Mouse (Mus musculus): ENCODE data around the gene Gm20479.

Gene Gm20479

GRCm38 (mm10) chr7:27366082-27366844, 9.0 kb upstream of the Gm20479 start:
- DNase-seq (ENCODE audit: low spot score), result no peak

DNA sequence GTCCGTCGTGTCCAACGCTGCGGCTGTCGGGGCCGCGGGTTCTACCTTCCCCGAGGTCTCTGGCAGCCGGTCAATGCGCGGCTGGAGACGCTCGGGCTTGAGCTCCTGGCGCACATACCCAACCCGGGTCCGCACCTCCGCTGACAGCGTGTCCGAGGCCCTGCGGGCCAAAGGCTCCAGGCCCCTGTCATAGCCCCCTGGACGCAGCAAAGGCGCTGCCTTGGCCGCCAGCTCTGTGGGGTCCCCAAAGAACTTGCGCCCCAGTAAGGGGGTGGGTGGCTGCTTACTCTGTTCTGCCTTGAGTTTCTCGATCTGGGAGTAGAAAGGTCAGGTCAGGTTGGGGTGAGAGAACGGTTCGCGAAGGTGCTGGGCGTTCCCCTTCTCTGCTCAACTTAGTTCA, 7.2 kb upstream of the Gm20479 start:
- DNase-seq (ENCODE audit: low spot score), result no peak

DNA sequence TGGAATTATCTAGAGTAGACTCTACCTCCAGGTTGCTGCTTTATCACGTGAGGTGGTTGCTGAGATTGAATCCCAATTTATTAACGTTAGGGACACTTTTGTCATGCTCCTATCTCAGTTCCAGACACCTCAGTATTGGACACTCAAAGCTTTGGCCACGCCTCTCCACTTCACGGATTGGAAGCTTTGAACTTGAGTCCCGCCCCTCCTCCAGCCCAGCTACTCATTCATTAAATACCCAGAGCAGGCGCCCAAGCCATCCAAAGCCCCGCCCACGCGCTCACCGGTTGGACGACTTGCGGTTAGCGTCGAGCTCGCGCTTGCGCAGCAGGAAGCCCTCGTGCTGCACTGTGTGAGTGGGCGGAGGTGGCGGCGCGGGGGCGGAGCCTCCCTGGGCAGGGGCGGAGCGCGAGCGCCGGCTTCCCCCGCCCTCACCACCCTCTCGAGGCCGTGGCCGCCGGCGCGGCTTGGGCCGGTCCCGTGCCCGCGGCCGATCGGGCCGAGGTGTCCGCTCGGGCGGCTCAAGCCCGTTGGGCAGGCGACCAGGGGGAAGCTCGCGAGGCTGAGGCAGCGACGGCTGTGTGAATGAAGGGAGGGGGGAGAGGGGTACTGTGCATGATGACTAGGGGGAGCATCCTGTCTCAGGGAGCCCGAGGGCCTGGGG, 4.2 kb upstream of the Gm20479 start:
- peak; percentile 98 for DNase-seq (ENCODE audit: low spot score)

DNA sequence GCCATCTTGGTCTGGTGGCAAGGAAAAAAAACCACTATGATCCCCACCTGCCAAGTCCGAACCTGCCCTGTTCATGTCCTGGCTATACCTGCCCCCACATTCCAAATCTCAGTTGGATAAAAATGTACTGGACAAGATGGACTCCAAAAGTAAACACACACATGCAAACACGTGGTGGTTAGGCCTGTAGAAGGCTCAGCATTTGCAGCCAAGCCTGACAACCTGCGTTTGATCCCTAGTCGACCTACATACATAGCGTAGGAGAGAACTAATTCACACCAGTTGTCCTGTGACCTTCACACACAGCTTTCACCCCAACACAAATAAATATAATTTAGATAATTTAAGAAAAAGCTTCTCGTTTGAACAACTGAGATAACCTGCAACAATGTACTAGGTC, 3.5 kb upstream of the Gm20479 start:
- DNase-seq (ENCODE audit: low spot score), result no peak

GRCm38 (mm10) chr7:27359706-27360358, 2.6 kb upstream of the Gm20479 start:
- DNase-seq (ENCODE audit: low spot score), result no peak

- DNase-seq (ENCODE audit: low spot score), result no peak
These were observed 1.9 kb upstream of the Gm20479 start for GRCm38 (mm10) chr7:27359162-27359561.

- no peak for DNase-seq (ENCODE audit: low spot score)
These were observed 368 bp upstream of the Gm20479 start for GRCm38 (mm10) chr7:27357595-27357978.

DNA sequence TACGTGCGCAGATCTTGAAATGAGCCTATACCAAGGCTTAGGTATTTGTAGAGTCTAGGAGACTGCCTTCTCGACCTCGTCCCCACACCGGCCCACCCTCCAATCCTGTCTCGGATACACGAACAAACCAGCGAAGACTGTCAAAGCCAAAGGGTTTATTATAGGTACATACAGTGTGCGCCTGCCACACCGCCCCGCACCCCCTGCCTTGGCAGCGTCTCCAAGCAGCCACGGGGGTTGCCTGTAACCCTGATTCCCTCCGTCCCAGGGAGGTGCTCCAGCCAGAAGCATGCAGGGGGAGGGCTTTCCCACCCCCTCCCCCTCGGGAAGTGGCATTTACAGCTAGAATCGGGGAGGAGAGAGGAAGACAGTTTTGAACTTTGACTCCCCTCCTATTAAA, 971 bp downstream of the Gm20479 start:
- DNase-seq (ENCODE audit: low spot score), result no peak

DNA sequence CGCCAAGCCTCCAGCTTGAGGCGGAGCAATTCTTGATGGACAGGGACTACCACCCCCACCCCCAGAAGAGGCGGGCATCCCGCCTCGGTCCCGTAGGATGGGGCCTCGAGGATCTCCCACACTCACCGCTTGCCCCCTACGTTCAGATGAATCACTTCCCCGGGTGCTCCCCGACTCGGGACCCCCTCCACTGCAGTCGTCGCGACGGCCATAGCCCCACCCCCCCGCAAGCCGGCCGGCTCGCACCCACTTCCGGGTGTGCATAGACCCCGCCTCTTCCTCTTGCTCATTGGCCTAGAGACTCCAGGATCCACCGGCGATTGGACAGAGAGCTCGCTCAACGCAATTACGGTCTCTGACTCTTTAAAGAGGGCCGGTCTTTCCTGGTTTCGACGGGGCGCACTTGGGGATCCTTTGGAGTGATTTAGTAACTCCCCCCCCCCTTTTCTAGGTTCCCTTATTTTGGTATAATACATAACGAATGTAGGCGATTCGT, 1.4 kb downstream of the Gm20479 start, which contains the start of gene Shkbp1:
TSS of gene Shkbp1 (minus strand) at position 275 of the 496 bp plus-strand sequence.
- DNase-seq (ENCODE audit: low spot score), result no peak

DNA sequence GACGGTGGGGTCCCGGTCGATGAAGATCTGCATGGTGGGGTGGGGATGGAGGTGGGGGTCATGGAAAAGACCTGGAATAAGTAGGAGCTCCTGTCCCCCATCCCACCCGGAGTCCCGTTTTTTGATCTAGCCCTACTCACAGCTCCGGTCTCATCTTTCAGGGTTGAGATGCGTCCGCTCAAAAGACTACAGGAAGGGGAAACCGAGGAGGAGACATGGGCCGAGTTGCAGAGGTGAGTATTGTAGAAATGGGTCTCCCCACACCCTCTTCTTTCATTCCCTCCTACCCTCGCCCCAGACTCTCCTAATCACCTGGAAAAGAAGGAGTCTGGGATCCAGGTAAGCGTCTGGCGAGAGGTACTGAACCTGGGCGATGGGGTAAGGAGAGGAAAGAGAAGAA, 2.0 kb downstream of the Gm20479 start:
- no peak for DNase-seq (ENCODE audit: low spot score)

DNA sequence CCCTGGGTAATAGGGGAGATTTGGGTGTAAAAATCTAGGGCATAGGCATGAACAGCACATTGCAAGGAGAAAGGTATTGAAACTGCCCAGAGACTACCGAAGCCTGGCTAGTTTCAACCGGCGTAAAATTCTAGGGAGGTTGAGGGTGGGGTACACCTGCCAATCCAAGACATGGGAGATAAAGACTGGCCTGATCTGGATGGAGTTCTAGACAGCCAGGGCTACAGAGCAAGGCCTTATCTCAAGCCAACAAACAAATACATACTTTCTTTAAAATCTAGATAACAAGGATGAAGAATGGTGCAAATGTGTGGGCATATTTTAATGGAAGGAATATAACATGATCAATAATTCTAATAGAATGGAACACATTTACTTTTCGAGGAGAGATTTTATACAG, 2.4 kb downstream of the Gm20479 start:
- no peak for DNase-seq (ENCODE audit: low spot score)

DNA sequence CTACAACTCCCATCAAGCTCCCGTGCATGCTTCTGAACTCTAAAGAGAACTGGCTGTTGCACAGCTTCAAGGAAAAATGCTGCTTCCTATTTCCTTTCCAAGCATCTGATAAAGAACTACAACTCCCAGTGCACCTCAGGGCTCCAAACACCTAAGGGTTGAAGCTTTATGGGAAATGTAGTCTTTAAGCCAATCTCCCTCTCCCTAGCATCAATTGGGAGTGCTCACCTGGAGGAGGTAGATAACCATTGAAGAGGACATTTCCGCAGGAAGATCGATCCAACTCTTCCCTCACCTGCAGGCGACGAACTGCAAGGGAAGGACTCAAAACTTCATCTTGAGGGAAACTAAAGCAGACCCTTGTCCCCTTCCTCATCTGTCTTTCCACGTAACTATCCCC, 3.1 kb downstream of the Gm20479 start:
- no peak for DNase-seq (ENCODE audit: low spot score)

DNA sequence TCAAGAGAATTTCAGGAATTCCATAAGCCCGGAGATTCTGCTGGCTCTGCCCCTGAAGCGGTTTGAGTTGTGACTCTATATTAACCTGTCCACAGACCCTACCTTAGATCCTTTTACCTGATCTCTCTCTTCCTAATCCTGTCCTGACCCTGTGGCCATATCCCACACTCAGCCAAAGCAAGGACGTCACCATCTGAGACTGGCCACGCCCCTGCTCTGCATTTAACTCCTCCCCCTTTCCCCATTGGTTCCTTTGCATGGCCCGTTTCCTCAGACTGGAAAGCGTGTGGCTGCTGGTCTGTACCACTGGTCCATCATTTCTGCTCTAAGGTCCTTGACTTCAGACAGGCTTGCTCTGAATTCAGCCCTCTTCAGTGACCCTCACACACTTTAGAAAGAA, 11.8 kb downstream of the Gm20479 start:
- no peak for DNase-seq (ENCODE audit: low spot score)

DNA sequence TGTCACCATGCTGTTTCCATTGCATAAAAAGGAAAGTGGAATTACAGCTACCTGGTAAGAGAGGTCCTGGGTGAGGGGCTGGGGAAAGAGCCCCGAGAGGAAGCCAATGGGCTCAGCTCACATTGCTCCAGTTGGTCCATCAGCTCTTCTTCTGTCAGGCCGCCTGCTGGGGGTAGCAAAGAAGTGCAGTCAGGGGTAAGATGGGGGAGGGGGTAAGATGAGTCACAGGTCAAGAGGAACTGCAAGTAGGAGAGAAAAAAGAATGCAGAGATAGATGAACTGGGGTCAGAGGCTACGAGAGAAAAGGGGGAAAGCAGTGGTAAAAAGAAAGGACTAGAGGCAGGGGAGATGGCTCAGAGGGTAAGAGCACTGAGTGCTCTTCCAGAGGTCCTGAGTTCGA, 14.6 kb downstream of the Gm20479 start:
- DNase-seq (ENCODE audit: low spot score), result no peak

DNA sequence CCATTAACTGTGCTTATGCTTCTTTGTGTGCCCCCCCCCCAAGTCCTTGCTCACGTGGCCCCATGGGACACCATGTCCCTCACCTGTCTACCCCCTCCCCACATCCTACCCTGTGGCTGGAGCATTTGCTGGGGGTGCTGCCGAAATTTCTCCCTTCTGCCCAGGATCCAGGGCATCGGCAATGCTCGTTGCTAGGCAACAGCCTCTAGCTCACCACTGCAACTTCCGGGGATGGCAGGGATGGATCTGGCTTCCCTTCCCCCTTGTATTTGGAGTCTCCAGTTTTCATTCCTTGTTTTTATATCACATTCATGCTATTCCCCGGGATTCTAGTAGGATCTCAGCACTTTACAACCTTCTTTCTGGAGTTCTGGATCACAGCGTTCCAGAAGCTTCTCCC, 17.7 kb downstream of the Gm20479 start:
- DNase-seq (ENCODE audit: low spot score), result no peak

GRCm38 (mm10) chr7:27339114-27339513, 18.1 kb downstream of the Gm20479 start:
- no peak for DNase-seq (ENCODE audit: low spot score)

- no peak for DNase-seq (ENCODE audit: low spot score)
These were observed 19.9 kb downstream of the Gm20479 start, which contains the start of gene Ltbp4 for GRCm38 (mm10) chr7:27337175-27337853. Gene Ltbp4 (minus strand): TSS chr7:27337692.

- DNase-seq (ENCODE audit: low spot score), result peak; percentile 88
These were observed 21.0 kb downstream of the Gm20479 start for GRCm38 (mm10) chr7:27335928-27336823.

- no peak for DNase-seq (ENCODE audit: low spot score)
These were observed 22.1 kb downstream of the Gm20479 start for GRCm38 (mm10) chr7:27335011-27335720.

DNA sequence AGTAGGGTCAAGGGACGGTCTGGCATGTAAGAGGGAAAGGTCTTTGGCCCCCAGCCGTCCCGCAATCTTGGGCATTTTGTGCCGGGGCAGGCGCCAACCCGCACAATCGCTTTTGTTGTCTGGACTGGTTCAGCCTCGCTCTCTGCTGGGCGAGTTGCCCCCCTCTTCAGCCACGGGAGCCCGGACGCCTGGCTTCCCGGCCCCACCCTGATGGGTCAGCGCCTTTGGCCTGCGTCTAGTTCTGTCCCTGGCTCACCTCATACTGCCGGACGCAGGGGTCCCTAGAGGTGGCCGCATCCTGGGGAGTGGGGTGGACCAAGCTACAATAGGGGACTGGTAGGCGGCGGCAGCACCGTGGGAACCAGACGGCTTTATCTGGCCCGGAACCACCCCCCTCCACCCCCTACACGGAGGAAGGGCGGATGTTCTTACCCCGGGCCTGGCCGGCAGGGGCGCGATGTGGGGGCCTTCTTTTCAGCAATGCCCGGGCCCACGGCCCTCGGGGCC, 22.8 kb downstream of the Gm20479 start:
- no peak for DNase-seq (ENCODE audit: low spot score)

Data from layer of hippocampus, adult 9-10 months (tissue).